Mouse (Mus musculus) lung, postnatal 0 days (tissue): ENCODE data around the gene Opcml.

Experiments used
- CTCF ChIP-seq: IDR thresholded peaks from 2 replicates; pipeline ENCODE4 v1.5.1; 2016; ENCODE audit warnings: antibody characterized with exemption, mild to moderate bottlenecking
- EP300 ChIP-seq: IDR thresholded peaks from 2 replicates; pipeline ENCODE4 v1.6.1; 2016; ENCODE audit warnings: antibody characterized with exemption, mild to moderate bottlenecking, control low read depth

DNA sequence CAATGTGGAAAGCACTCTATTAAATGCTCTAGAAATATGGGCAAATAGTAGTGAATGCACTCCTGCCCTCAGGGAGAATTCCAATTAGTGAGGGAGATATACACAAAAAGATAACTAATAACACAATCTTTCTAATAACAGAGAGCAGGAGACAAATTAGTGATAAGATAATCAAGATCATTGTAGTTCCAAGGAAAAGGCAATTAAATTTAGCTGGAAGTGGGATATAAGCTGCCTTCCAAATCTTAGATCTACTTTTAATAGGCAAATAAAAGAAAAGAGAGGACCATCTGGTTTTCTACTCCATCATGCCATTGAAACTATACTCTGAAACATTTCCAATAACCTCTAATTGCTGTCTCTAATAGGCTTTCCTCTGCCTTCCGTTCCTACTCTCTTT is 742.6 kb downstream of the Opcml start:
- TF ChIP-seq CTCF (no peak), EP300 (no peak)
